9 mouse cellular contexts compared by ENCODE assay signal in the genomic region with DNA sequence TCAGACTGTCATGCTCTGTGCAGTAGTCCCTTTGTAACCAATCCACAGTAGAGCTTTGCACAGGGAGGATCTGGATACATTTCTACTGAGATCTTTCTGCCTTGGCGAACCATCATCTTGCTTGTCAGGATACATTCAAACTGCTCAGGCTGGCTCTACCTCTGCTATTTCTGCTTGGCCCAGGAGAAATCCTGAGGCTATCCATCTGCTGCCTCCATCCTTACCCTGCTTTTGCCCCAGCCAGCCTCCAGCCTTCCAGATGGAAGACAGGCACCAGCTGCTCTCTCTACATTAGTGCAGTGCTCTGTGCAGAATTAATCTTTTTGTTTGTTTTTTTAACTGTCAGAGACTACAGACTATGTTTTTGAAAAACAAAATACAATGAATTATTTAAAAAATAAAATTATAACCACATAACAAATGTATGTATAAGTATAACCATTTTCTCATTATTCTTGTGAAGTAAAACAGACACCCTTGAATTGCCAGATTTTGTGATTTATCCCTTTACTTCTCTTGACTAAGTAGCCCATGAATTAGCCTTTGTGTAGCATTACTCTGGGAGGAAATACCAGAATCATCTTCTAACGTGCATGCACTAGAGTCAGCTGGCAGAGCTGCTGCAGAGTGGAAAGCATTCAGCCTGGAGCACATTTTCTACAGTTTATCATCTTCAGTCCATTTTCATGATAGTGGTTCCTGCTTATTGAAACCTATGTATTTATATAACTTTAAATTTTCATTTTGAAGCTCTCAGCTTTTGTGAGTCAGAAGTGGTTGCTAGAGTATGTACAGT.
DNase-seq lines count a peak whose midpoint lies in the region; ATAC-seq and TF ChIP-seq lines count a peak whose summit lies in the region.
"Had no signal": no experiment of that assay in that cellular context is flagged by ENCODE, and none has a peak within 500 bp of the region (broad histone marks: within the 10 kb centered on the region; RNA-seq: fewer than 3 reads in every experiment).

No protein-coding gene starts in this region.

- intact Hi-C loops in heart, adult 2 months (cut with DNase I) = no loop called here

- no peaks in the 10 kb centered on the region for H3K27me3 ChIP-seq in lung, embryonic 16.5 days (ENCODE audit: control insufficient read depth, insufficient read depth, low read depth, low read length)
- H3K27me3 ChIP-seq in forebrain, postnatal 0 days (ENCODE audit: insufficient read depth, low read length) = no peaks in the 10 kb centered on the region
- no peaks in the 10 kb centered on the region for H3K27me3 ChIP-seq in stomach, embryonic 15.5 days (replicated peaks)
- H3K27me3 ChIP-seq in heart, adult 2 months (ENCODE audit: control insufficient read depth, insufficient read depth, low read length) = no peaks in the 10 kb centered on the region
- H3K27me3 ChIP-seq: heart, embryonic 13.5 days had no signal

- no peak overlapping the region for H3K27ac ChIP-seq in lung, embryonic 16.5 days (ENCODE audit: low read length)
- no peak overlapping the region for H3K27ac ChIP-seq in forebrain, postnatal 0 days (ENCODE audit: low read depth, low read length)
- peak overlapping the region; percentile 61 for H3K27ac ChIP-seq in stomach, embryonic 15.5 days
- no peak overlapping the region for H3K27ac ChIP-seq in heart, adult 2 months
- H3K27ac ChIP-seq: heart, embryonic 13.5 days had no signal

- no peak overlapping the region for H3K9ac ChIP-seq in lung, embryonic 16.5 days (ENCODE audit: low read length)
- H3K9ac ChIP-seq in forebrain, postnatal 0 days = no peak overlapping the region
- H3K9ac ChIP-seq in stomach, embryonic 15.5 days = no peak overlapping the region
- H3K9ac ChIP-seq in heart, adult 2 months (ENCODE audit: low read depth, low read length) = no peak overlapping the region
- H3K9ac ChIP-seq: heart, embryonic 13.5 days had no signal

- no peaks in the 10 kb centered on the region for H3K79me2 ChIP-seq in heart, adult 2 months (replicated peaks; ENCODE audit: control insufficient read depth, insufficient read depth, low read length)

- no peaks in the 10 kb centered on the region for H3K36me3 ChIP-seq in lung, embryonic 16.5 days (ENCODE audit: control insufficient read depth, insufficient read depth, low read length)
- no peaks in the 10 kb centered on the region for H3K36me3 ChIP-seq in forebrain, postnatal 0 days (ENCODE audit: insufficient read depth)
- H3K36me3 ChIP-seq in stomach, embryonic 15.5 days = no peaks in the 10 kb centered on the region
- H3K36me3 ChIP-seq in heart, adult 2 months (ENCODE audit: control insufficient read depth, insufficient read depth, low read length) = no peaks in the 10 kb centered on the region
- H3K36me3 ChIP-seq: heart, embryonic 13.5 days had no signal

- no peak for TF ChIP-seq CTCF in forebrain, postnatal 0 days (IDR thresholded peaks at IDR 0.05; ENCODE audit: low read depth)
- no peak for TF ChIP-seq CTCF in heart, adult 2 months (IDR thresholded peaks at IDR 0.05)

- H3K9me3 ChIP-seq in lung, embryonic 16.5 days (ENCODE audit: control insufficient read depth, low read length) = no peaks in the 10 kb centered on the region
- H3K9me3 ChIP-seq in forebrain, postnatal 0 days (ENCODE audit: low read length) = no peaks in the 10 kb centered on the region
- H3K9me3 ChIP-seq in stomach, embryonic 15.5 days = no peaks in the 10 kb centered on the region
- H3K9me3 ChIP-seq: heart, embryonic 13.5 days had no signal

- H3K4me1 ChIP-seq in lung, embryonic 16.5 days (replicated peaks; ENCODE audit: control insufficient read depth, insufficient read depth, low read length) = no peaks in the 10 kb centered on the region
- no peaks in the 10 kb centered on the region for H3K4me1 ChIP-seq in forebrain, postnatal 0 days (ENCODE audit: insufficient read depth)
- H3K4me1 ChIP-seq in stomach, embryonic 15.5 days = no peaks in the 10 kb centered on the region
- no peaks in the 10 kb centered on the region for H3K4me1 ChIP-seq in heart, adult 2 months (ENCODE audit: control insufficient read depth, insufficient read depth, low read length)
- H3K4me1 ChIP-seq: heart, embryonic 13.5 days had no signal

- no peak for TF ChIP-seq EP300 in heart, adult 2 months (IDR thresholded peaks at IDR 0.05; ENCODE audit: insufficient read depth, low read depth, low read length)

- no peak for DNase-seq in lung, postnatal 4 days
- peak; percentile 76 for DNase-seq in forebrain, postnatal 0 days
- DNase-seq in left cerebral cortex, adult 9 months (ENCODE audit: low spot score in 2 of 2) = peak; percentile 16 to 52
- no peak for DNase-seq in heart, adult 2 months
- no peak for DNase-seq in adrenal gland, adult 2 months
- DNase-seq in thymus, postnatal 10 days (ENCODE audit: low spot score in 2 of 2) = no peak

- TF ChIP-seq POLR2A in heart, adult 2 months (IDR thresholded peaks at IDR 0.05; ENCODE audit: insufficient read depth, low read depth, low read length) = no peak

- H3K4me2 ChIP-seq in lung, embryonic 16.5 days (ENCODE audit: low read depth, low read length) = no peak overlapping the region
- H3K4me2 ChIP-seq in forebrain, postnatal 0 days (ENCODE audit: low read depth) = no peak overlapping the region
- no peak overlapping the region for H3K4me2 ChIP-seq in stomach, embryonic 15.5 days
- H3K4me2 ChIP-seq: heart, embryonic 13.5 days had no signal

- 37% methylated on average over 2 of the region's 2 CpGs for WGBS in lung, embryonic 16.5 days
- WGBS in forebrain, postnatal 0 days = 33% methylated on average over 2 of the region's 2 CpGs
- WGBS in stomach, embryonic 15.5 days = 26% methylated on average over 2 of the region's 2 CpGs
- 51% methylated on average over 2 of the region's 2 CpGs for WGBS in heart, adult 2 months

- peak; percentile 49; the same call in 1 of the 2 replicates for ATAC-seq in lung, embryonic 16.5 days (ENCODE audit: low read depth)
- ATAC-seq in forebrain, postnatal 0 days = peak; percentile 98
- peak; percentile 78; the same call in 1 of the 2 replicates for ATAC-seq in stomach, embryonic 15.5 days (ENCODE audit: insufficient read depth, low FRiP score, low read depth)

- no peak overlapping the region for H3K4me3 ChIP-seq in lung, embryonic 16.5 days (ENCODE audit: low read length)
- no peak overlapping the region for H3K4me3 ChIP-seq in forebrain, postnatal 0 days (ENCODE audit: low read depth, low read length)
- H3K4me3 ChIP-seq in stomach, embryonic 15.5 days (replicated peaks) = no peak overlapping the region
- H3K4me3 ChIP-seq in heart, adult 2 months = no peak overlapping the region
- H3K4me3 ChIP-seq: heart, embryonic 13.5 days had no signal

Comparison
In these comparisons a context has a peak if more than half of its experiments do, and no peak if none do; other contexts are left out.
1. DNase-seq: peak in forebrain, postnatal 0 days (single experiment) and left cerebral cortex, adult 9 months (2 of 2); none in lung, postnatal 4 days (0 of 2), heart, adult 2 months (0 of 2), adrenal gland, adult 2 months (single experiment) and thymus, postnatal 10 days (0 of 2).
2. Peak in every context shown above with its lines, with median percentiles within 50 percentile points of each other: ATAC-seq.